ENCODE assay signal across 8 mouse cellular contexts in genomic region chr2:91082844-91083243, GRCm38 (mm10). TPM values are rescaled to one million over a fixed set of nuclear protein-coding genes. Genes with fewer than 3 reads are reported as not detected.
DNase-seq lines count a peak whose midpoint lies in the region; TF ChIP-seq lines count a peak whose summit lies in the region.

No protein-coding gene starts in this region.

- H3K4me3 ChIP-seq in cerebellum, adult 2 months (replicated peaks; ENCODE audit: insufficient read depth, low read depth, low read length): no peak overlapping the region

- intact Hi-C loops in gastrocnemius, postnatal 14 days (cut with DNase I; ENCODE audit: low total_unique reads): no loop called here
- intact Hi-C loops in heart, postnatal 14 days (cut with DNase I): no loop called here

- no peak overlapping the region for H3K27ac ChIP-seq in cerebellum, adult 2 months (ENCODE audit: insufficient read depth, low read length)

- WGBS in cerebellum, adult 2 months: 76% methylated on average over 11 of the region's 11 CpGs

- no peak for TF ChIP-seq CTCF in cerebellum, adult 2 months (IDR thresholded peaks at IDR 0.05; ENCODE audit: borderline replicate concordance, insufficient read depth, low read depth, low read length)

- H3K4me1 ChIP-seq in cerebellum, adult 2 months (ENCODE audit: control insufficient read depth, insufficient read depth, low read length): peaks cover 3% of the 10 kb centered on the region; the same call in 1 of the 2 replicates

- DNase-seq in gastrocnemius, postnatal 14 days: peak; percentile 54
- DNase-seq in gastrocnemius, adult 8-10 months (ENCODE audit: low spot score in 2 of 2): no peak
- DNase-seq in adrenal gland, adult 8-10 months: peak; percentile 42
- peak; percentile 51 to 58 for DNase-seq in heart, postnatal 14 days
- peak; percentile 83 for DNase-seq in lung, postnatal 25 days (ENCODE audit: low spot score)
- DNase-seq in thymus, postnatal 10 days (ENCODE audit: low spot score in 2 of 2): peak; percentile 64 to 69
- DNase-seq in left cerebral cortex, adult 8-10 months (ENCODE audit: low spot score in 2 of 2): no peak
- DNase-seq in cerebellum, adult 2 months: no peak

- H3K27me3 ChIP-seq in cerebellum, adult 2 months (ENCODE audit: control insufficient read depth, insufficient read depth, low read length): no peaks in the 10 kb centered on the region

- no peak for TF ChIP-seq POLR2A in cerebellum, adult 2 months (IDR thresholded peaks at IDR 0.05; ENCODE audit: borderline replicate concordance, insufficient read depth, low read length)

RNA-seq across cellular contexts. Expression of gene Spi1, which starts 0.7 kb away (rescaled TPM):
- 1 to 10 TPM; 1.5 to 2.1 TPM for total RNA-seq in gastrocnemius, postnatal 14 days (2021)
- under 1 TPM in 3 of 4 experiments, not detected in 1; 0.40 to 0.56 (median 0.44) TPM for total RNA-seq in gastrocnemius, adult 8-10 months (2022)
- total RNA-seq in adrenal gland, adult 8-10 months (2022): 1 to 10 TPM; 6.3 to 9.6 (median 7.9) TPM
- 1 to 10 TPM; 4.1 TPM for total RNA-seq in heart, postnatal 14 days (2021)
- 1 to 10 TPM; 3.9 to 8.9 (median 6.5) TPM for total RNA-seq in left cerebral cortex, adult 8-10 months (2022)
- polyA plus RNA-seq in cerebellum, adult 2 months (2012; rRNA removed): 3.3 and 4.1 TPM in 2 replicates

RNA-seq across cellular contexts. Expression of gene Slc39a13, which starts 12.6 kb away (rescaled TPM):
- 10 to 100 TPM; 21.7 to 25.9 TPM for total RNA-seq in gastrocnemius, postnatal 14 days (2021)
- total RNA-seq in gastrocnemius, adult 8-10 months (2022): 10 to 100 TPM; 19.9 to 21.4 (median 20.9) TPM
- total RNA-seq in adrenal gland, adult 8-10 months (2022): 10 to 100 TPM; 31.4 to 57.3 (median 43.5) TPM
- total RNA-seq in heart, postnatal 14 days (2021): 10 to 100 TPM; 24.7 to 25.5 TPM
- 10 to 100 TPM; 33.5 to 35.5 (median 34.7) TPM for total RNA-seq in left cerebral cortex, adult 8-10 months (2022)
- polyA plus RNA-seq in cerebellum, adult 2 months (2012; rRNA removed): 93.3 and 97.7 TPM in 2 replicates

RNA-seq across cellular contexts. Expression of gene Psmc3, which starts 29.0 kb away (rescaled TPM):
- total RNA-seq in gastrocnemius, postnatal 14 days (2021): 100 to 1,000 TPM; 279 to 288 TPM
- 100 to 1,000 TPM; 199 to 280 (median 234) TPM for total RNA-seq in gastrocnemius, adult 8-10 months (2022)
- total RNA-seq in adrenal gland, adult 8-10 months (2022): 100 to 1,000 TPM; 172 to 187 (median 179) TPM
- 100 to 1,000 TPM; 209 to 211 TPM for total RNA-seq in heart, postnatal 14 days (2021)
- 100 to 1,000 TPM; 188 to 218 (median 202) TPM for total RNA-seq in left cerebral cortex, adult 8-10 months (2022)
- polyA plus RNA-seq in cerebellum, adult 2 months (2012; rRNA removed): 194 and 199 TPM in 2 replicates

RNA-seq across cellular contexts. Expression of gene Mybpc3, which starts 35.1 kb away (rescaled TPM):
- total RNA-seq in gastrocnemius, postnatal 14 days (2021): under 1 TPM in 1 of 2 experiments, not detected in 1; 0.09 TPM
- total RNA-seq in gastrocnemius, adult 8-10 months (2022): under 1 TPM; 0.29 to 0.36 (median 0.31) TPM
- under 1 TPM; 0.09 to 0.62 (median 0.26) TPM for total RNA-seq in adrenal gland, adult 8-10 months (2022)
- total RNA-seq in heart, postnatal 14 days (2021): 1,000 to 10,000 TPM; 1,701 to 1,920 TPM
- total RNA-seq in left cerebral cortex, adult 8-10 months (2022): under 1 TPM; 0.33 to 0.91 (median 0.69) TPM
- polyA plus RNA-seq in cerebellum, adult 2 months (2012; rRNA removed): 39.6 and 51.4 TPM in 2 replicates

RNA-seq across cellular contexts. Expression of gene Rapsn, which starts 47.4 kb away (rescaled TPM):
- 10 to 100 TPM; 22.4 to 23.0 TPM for total RNA-seq in gastrocnemius, postnatal 14 days (2021)
- 10 to 100 TPM; 28.6 to 33.9 (median 30.9) TPM for total RNA-seq in gastrocnemius, adult 8-10 months (2022)
- 1 to 10 TPM; 1.6 to 7.5 (median 3.5) TPM for total RNA-seq in adrenal gland, adult 8-10 months (2022)
- 10 to 100 TPM; 11.6 to 12.4 TPM for total RNA-seq in heart, postnatal 14 days (2021)
- total RNA-seq in left cerebral cortex, adult 8-10 months (2022): under 1 TPM; 0.57 to 0.81 (median 0.70) TPM
- 1.0 and 1.5 TPM in 2 replicates for polyA plus RNA-seq in cerebellum, adult 2 months (2012; rRNA removed)

Comparison
In these comparisons a context has a peak if more than half of its experiments do, and no peak if none do; other contexts are left out.
1. DNase-seq: peak in gastrocnemius, postnatal 14 days (single experiment), adrenal gland, adult 8-10 months (single experiment), heart, postnatal 14 days (2 of 2), lung, postnatal 25 days (single experiment) and thymus, postnatal 10 days (2 of 2); none in gastrocnemius, adult 8-10 months (0 of 2), left cerebral cortex, adult 8-10 months (0 of 2) and cerebellum, adult 2 months (0 of 2).